Mouse (Mus musculus): ENCODE data around the gene Tbc1d9b. TPM values are rescaled to one million over a fixed set of nuclear protein-coding genes. Genes with fewer than 3 reads are reported as not detected.

The Tbc1d9b gene
- total and polyA plus RNA-seq, 2 experiments from 2014 or later = 32.1 to 62.6 TPM

- no peak for TF ChIP-seq CTCF (IDR thresholded peaks at IDR 0.05; ENCODE audit: low read depth)
- H3K36me3 ChIP-seq (ENCODE audit: insufficient read depth, low read length) = peaks cover 3% of the 10 kb centered on the region; the same call in 1 of the 2 replicates
- H3K4me3 ChIP-seq (ENCODE audit: low read length) = no peak overlapping the region
- H3K9me3 ChIP-seq (ENCODE audit: low read length) = no peaks in the 10 kb centered on the region
- WGBS = 84% methylated on average over 7 of the region's 7 CpGs
- H3K27ac ChIP-seq = no peak overlapping the region
- H3K4me1 ChIP-seq (ENCODE audit: insufficient read depth, low read length) = no peaks in the 10 kb centered on the region
- no peak for DNase-seq (ENCODE audit: low spot score)
- H3K9ac ChIP-seq (replicated peaks; ENCODE audit: low read length) = no peak overlapping the region
- no peak overlapping the region for H3K4me2 ChIP-seq (ENCODE audit: low read depth, low read length)
- H3K27me3 ChIP-seq (ENCODE audit: insufficient read depth, low read length) = no peaks in the 10 kb centered on the region
- ATAC-seq = no peak
Measured at GRCm38 (mm10) chr11:50106024-50106423, 25.2 kb upstream of the Tbc1d9b start.

DNA sequence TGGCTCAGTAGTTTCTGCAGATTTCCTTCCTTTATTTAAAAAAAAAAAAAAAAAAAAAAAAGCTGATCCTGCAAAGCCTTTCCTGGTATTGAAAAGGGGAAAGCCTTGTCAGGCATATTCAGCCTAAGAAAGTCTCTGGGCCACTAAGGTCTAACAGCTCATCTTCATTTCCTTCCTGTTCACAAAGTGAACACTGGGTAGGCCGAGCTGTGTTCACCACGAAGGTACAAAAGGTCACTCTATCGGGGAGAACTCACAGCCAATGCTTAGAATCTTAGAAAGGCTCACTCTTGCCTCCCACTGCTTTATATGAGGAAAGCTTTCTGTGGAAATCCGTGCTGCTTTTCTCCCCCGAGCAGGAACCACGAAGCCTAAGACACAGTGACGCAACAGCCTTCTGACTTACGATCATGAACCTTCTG, 22.4 kb upstream of the Tbc1d9b start:
- ATAC-seq (no peak), DNase-seq (ENCODE audit: low spot score) (no peak)
- no peaks in the 10 kb centered on the region for H3K4me1 ChIP-seq (ENCODE audit: insufficient read depth, low read length)
- peaks cover 3% of the 10 kb centered on the region; the same call in 1 of the 2 replicates for H3K36me3 ChIP-seq (ENCODE audit: insufficient read depth, low read length)
- 0 out of 2 replicates have a peak overlapping the region, but pooled peaks have one; percentile 16 for H3K27ac ChIP-seq
- no peak for TF ChIP-seq CTCF (IDR thresholded peaks at IDR 0.05; ENCODE audit: low read depth)
- no peak overlapping the region for H3K9ac ChIP-seq (replicated peaks; ENCODE audit: low read length)
- no peak overlapping the region for H3K4me2 ChIP-seq (ENCODE audit: low read depth, low read length)
- 76% methylated on average over 8 of the region's 8 CpGs for WGBS
- no peaks in the 10 kb centered on the region for H3K9me3 ChIP-seq (ENCODE audit: low read length)
- no peaks in the 10 kb centered on the region for H3K27me3 ChIP-seq (ENCODE audit: insufficient read depth, low read length)
- H3K4me3 ChIP-seq (ENCODE audit: low read length) = no peak overlapping the region

DNA sequence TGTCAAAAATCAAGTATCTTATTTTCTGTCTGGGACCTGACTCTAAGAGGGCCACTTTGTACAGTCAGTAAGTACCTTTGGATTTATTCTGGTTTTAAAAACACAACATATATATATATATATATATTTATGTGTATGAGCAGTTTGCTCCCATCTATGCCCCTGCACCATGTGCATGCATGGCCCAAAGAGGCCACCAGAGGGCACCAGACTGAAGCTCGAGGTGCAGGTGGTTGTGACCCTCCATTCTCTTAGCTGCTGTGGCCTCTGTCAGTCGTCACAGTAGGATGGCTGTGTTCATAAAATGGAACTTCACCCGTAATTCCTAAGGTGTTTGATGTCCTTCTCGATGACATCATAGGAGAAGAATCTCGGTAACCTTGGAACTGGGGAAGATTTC, 16.9 kb upstream of the Tbc1d9b start:
- ATAC-seq = 0 out of 2 replicates have a peak, but pooled peaks have one; percentile 57
- Histone ChIP-seq H3K27me3 (ENCODE audit: insufficient read depth, low read length) (no peaks in the 10 kb centered on the region), H3K9me3 (ENCODE audit: low read length) (no peaks in the 10 kb centered on the region)

DNA sequence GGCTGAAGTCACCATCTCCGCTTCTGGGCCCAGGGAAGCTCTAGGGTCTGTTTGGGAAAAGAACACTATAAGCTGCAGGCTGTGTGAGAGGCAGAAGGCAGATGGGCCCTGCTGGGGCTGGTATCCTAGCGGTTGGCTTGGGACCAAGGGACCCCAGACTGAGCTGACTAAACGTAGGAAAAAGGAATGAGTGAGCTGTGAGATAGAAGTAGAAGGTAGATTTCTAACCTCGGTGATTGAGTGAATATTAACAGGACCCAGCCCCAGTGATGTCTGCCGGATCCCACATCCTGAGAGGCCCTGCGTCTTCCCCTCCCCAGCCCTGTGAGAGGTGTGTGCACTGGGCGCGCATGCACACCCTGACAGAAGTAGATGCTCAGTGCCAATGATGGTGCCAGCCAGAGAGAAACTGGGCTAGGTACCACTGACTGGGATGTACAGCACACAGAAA, 8.5 kb upstream of the Tbc1d9b start:
- no peak overlapping the region for H3K27ac ChIP-seq
- DNase-seq (ENCODE audit: low spot score) (no peak), ATAC-seq (no peak)
- no peak overlapping the region for H3K9ac ChIP-seq (replicated peaks; ENCODE audit: low read length)
- H3K4me2 ChIP-seq (ENCODE audit: low read depth, low read length) = no peak overlapping the region
- TF ChIP-seq CTCF (IDR thresholded peaks at IDR 0.05; ENCODE audit: low read depth) = no peak
- peaks cover 12% of the 10 kb centered on the region; the same call in 1 of the 2 replicates for H3K36me3 ChIP-seq (ENCODE audit: insufficient read depth, low read length)
- no peaks in the 10 kb centered on the region for H3K27me3 ChIP-seq (ENCODE audit: insufficient read depth, low read length)
- no peaks in the 10 kb centered on the region; the same call in 1 of the 2 replicates for H3K4me1 ChIP-seq (ENCODE audit: insufficient read depth, low read length)
- no peaks in the 10 kb centered on the region for H3K9me3 ChIP-seq (ENCODE audit: low read length)
- WGBS = 85% methylated on average over 8 of the region's 8 CpGs
- no peak overlapping the region for H3K4me3 ChIP-seq (ENCODE audit: low read length)

More for the DNA sequence above, 16.9 kb upstream of the Tbc1d9b start:
- Histone ChIP-seq H3K4me1 (ENCODE audit: insufficient read depth, low read length) (no peaks in the 10 kb centered on the region), H3K36me3 (ENCODE audit: insufficient read depth, low read length) (peaks cover 3% of the 10 kb centered on the region; the same call in 1 of the 2 replicates), H3K9ac (replicated peaks; ENCODE audit: low read length) (no peak overlapping the region), H3K4me3 (ENCODE audit: low read length) (no peak overlapping the region), H3K4me2 (ENCODE audit: low read depth, low read length) (no peak overlapping the region), H3K27ac (no peak overlapping the region)
- TF ChIP-seq CTCF (IDR thresholded peaks at IDR 0.05; ENCODE audit: low read depth) = peak; percentile 81
- peak; percentile 70 for DNase-seq (ENCODE audit: low spot score)
- 19% methylated on average over 5 of the region's 5 CpGs for WGBS

- 4% methylated on average over 10 of the region's 10 CpGs for WGBS
- Histone ChIP-seq H3K9ac (replicated peaks; ENCODE audit: low read length) (no peak overlapping the region), H3K4me3 (ENCODE audit: low read length) (no peak overlapping the region), H3K4me1 (ENCODE audit: insufficient read depth, low read length) (peaks cover 10% of the 10 kb centered on the region), H3K27me3 (ENCODE audit: insufficient read depth, low read length) (no peaks in the 10 kb centered on the region), H3K36me3 (ENCODE audit: insufficient read depth, low read length) (no peaks in the 10 kb centered on the region; the same call in 1 of the 2 replicates), H3K27ac (no peak overlapping the region), H3K9me3 (ENCODE audit: low read length) (no peaks in the 10 kb centered on the region), H3K4me2 (ENCODE audit: low read depth, low read length) (peak overlapping the region; percentile 37; the same call in 1 of the 2 replicates)
- DNase-seq (ENCODE audit: low spot score) (no peak), ATAC-seq (no peak)
- no peak for TF ChIP-seq CTCF (IDR thresholded peaks at IDR 0.05; ENCODE audit: low read depth)
Measured at GRCm38 (mm10) chr11:50127781-50128180, 3.4 kb upstream of the Tbc1d9b start.

GRCm38 (mm10) chr11:50131801-50132201, 605 bp downstream of the Tbc1d9b start:
- peak overlapping the region; percentile 68 for H3K4me3 ChIP-seq (ENCODE audit: low read length)
- peak; percentile 28 for DNase-seq (ENCODE audit: low spot score)
- no peaks in the 10 kb centered on the region for H3K9me3 ChIP-seq (ENCODE audit: low read length)
- peaks cover 10% of the 10 kb centered on the region for H3K4me1 ChIP-seq (ENCODE audit: insufficient read depth, low read length)
- 4% methylated on average over 10 of the region's 10 CpGs for WGBS
- H3K4me2 ChIP-seq (ENCODE audit: low read depth, low read length) = peak overlapping the region; percentile 96
- H3K9ac ChIP-seq (replicated peaks; ENCODE audit: low read length) = peak overlapping the region; percentile 91
- H3K36me3 ChIP-seq (ENCODE audit: insufficient read depth, low read length) = peaks cover 13% of the 10 kb centered on the region; the same call in 1 of the 2 replicates
- no peaks in the 10 kb centered on the region for H3K27me3 ChIP-seq (ENCODE audit: insufficient read depth, low read length)
- ATAC-seq = no peak
- TF ChIP-seq CTCF (IDR thresholded peaks at IDR 0.05; ENCODE audit: low read depth) = no peak
- H3K27ac ChIP-seq = peak overlapping the region; percentile 95

GRCm38 (mm10) chr11:50132265-50132664, 1.1 kb downstream of the Tbc1d9b start:
- WGBS = 58% methylated on average over 6 of the region's 6 CpGs
- TF ChIP-seq CTCF (IDR thresholded peaks at IDR 0.05; ENCODE audit: low read depth) = no peak
- DNase-seq (ENCODE audit: low spot score) (no peak), ATAC-seq (no peak)
- Histone ChIP-seq H3K9me3 (ENCODE audit: low read length) (no peaks in the 10 kb centered on the region), H3K27me3 (ENCODE audit: insufficient read depth, low read length) (no peaks in the 10 kb centered on the region), H3K9ac (replicated peaks; ENCODE audit: low read length) (peak overlapping the region; percentile 91), H3K36me3 (ENCODE audit: insufficient read depth, low read length) (peaks cover 17% of the 10 kb centered on the region; the same call in 1 of the 2 replicates), H3K4me3 (ENCODE audit: low read length) (peak overlapping the region; percentile 68), H3K4me1 (ENCODE audit: insufficient read depth, low read length) (peaks cover 10% of the 10 kb centered on the region), H3K4me2 (ENCODE audit: low read depth, low read length) (peak overlapping the region; percentile 96), H3K27ac (0 out of 2 replicates have a peak overlapping the region, but pooled peaks have one; percentile 95)

All from hindbrain, postnatal 0 days (tissue).